Mouse (Mus musculus): ENCODE measurements at regions not wholly inside any gene's neighbourhood (a gene's known extent, or its start where the extent isn't known, plus 50 kb on each side); places are given as distances from the start of the nearest gene placed in this dataset.

- TF ChIP-seq UBTF (IDR thresholded peaks at IDR 0.05; ENCODE audit: low read depth, low read length) (no peak), RCOR1 (conservative IDR thresholded peaks at IDR 0.05; ENCODE audit: low read depth, low read length) (no peak), CTCF (conservative IDR thresholded peaks at IDR 0.05 in 1 of 2, IDR thresholded peaks at IDR 0.05 in 1 of 2; ENCODE audit: low read depth in 2 of 2, low read length in 2 of 2) (no peak), ZMIZ1 (IDR thresholded peaks at IDR 0.05; ENCODE audit: low read depth, low read length) (no peak), POLR2A (IDR thresholded peaks at IDR 0.05; ENCODE audit: low read depth, low read length) (no peak), BHLHE40 (IDR thresholded peaks at IDR 0.05; ENCODE audit: low read depth, low read length) (no peak), SIN3A (IDR thresholded peaks at IDR 0.05; ENCODE audit: low read length) (no peak), HCFC1 (IDR thresholded peaks at IDR 0.05; ENCODE audit: low read depth, low read length) (no peak), CHD1 (IDR thresholded peaks at IDR 0.05; ENCODE audit: low read depth, low read length) (no peak), EP300 (IDR thresholded peaks at IDR 0.05; ENCODE audit: low read length) (no peak), MAX (IDR thresholded peaks at IDR 0.05; ENCODE audit: low read length) (no peak), MAFK (IDR thresholded peaks at IDR 0.05; ENCODE audit: insufficient replicate concordance, low read length) (no peak), NRF1 (IDR thresholded peaks at IDR 0.05; ENCODE audit: low read depth, low read length) (no peak)
Observed at GRCm38 (mm10) chr13:110667276-110667956, 272.6 kb downstream of the Plk2 start.

All from CH12.LX (cell line).